Mouse (Mus musculus) gastrocnemius, postnatal 14 days (tissue): Measurements from ENCODE around the gene Gpr152. TPM values are rescaled to one million over a fixed set of nuclear protein-coding genes. Genes with fewer than 3 reads are reported as not detected.

Experiments
- DNase-seq: peaks from one replicate; pipeline ENCODE4 v3.0.0; 2021; ENCODE audit warnings: mixed read lengths
- intact Hi-C: fragments of 180-260 bp; cut with DNase I; formaldehyde crosslinking; loops from one replicate; pipeline ENCODE4 v1.15.1; 2025; ENCODE audit warnings: low total_unique reads
- long read RNA-seq, 2 experiments: library from polyadenylated mRNA; stranded (forward); transcript quantifications; one replicate each; pipeline ENCODE4 v2.0.0; 2021
- total RNA-seq, 2 experiments: library from RNA; stranded (reverse); gene quantifications; 2 replicates each; pipeline ENCODE4 v1.2.3; 2021

The Gpr152 gene
- not detected for total RNA-seq
- long read RNA-seq, experiment 1, result 0 reads
- long read RNA-seq, experiment 2, result 0 reads

- intact Hi-C loops, result no loop called here
- DNase-seq, result no peak
These were observed at the start of gene Gpr152 for GRCm38 (mm10) chr19:4139446-4139845. Gene Gpr152, plus strand, starts transcription at chr19:4139787.

GRCm38 (mm10) chr19:4090446-4090845, 49.1 kb upstream of the Gpr152 start:
- no peak for DNase-seq
- intact Hi-C loops, result no loop called here

GRCm38 (mm10) chr19:4091383-4091782, 48.2 kb upstream of the Gpr152 start:
- intact Hi-C loops, result no loop called here
- no peak for DNase-seq

GRCm38 (mm10) chr19:4092750-4093149, 46.8 kb upstream of the Gpr152 start:
- no peak for DNase-seq
- intact Hi-C loops, result no loop called here

GRCm38 (mm10) chr19:4093772-4094171, 45.8 kb upstream of the Gpr152 start:
- no peak for DNase-seq
- intact Hi-C loops, result no loop called here

- intact Hi-C loops, result no loop called here
- no peak for DNase-seq
These were observed 45.2 kb upstream of the Gpr152 start for GRCm38 (mm10) chr19:4094348-4094747.

- intact Hi-C loops, result no loop called here
These were observed 44.7 kb upstream of the Gpr152 start for GRCm38 (mm10) chr19:4094774-4095303.

GRCm38 (mm10) chr19:4095802-4096201, 43.8 kb upstream of the Gpr152 start:
- no peak for DNase-seq
- intact Hi-C loops, result no loop called here

More at GRCm38 (mm10) chr19:4094774-4095303, 44.7 kb upstream of the Gpr152 start:
- DNase-seq, result no peak

GRCm38 (mm10) chr19:4096642-4097440, 42.7 kb upstream of the Gpr152 start, which contains the start of gene Cdk2ap2:
Gene Cdk2ap2, plus strand, starts transcription at chr19:4097182.
- intact Hi-C loops, result no loop called here
- DNase-seq, result peak; percentile 99

GRCm38 (mm10) chr19:4097441-4097825, 42.2 kb upstream of the Gpr152 start:
- intact Hi-C loops, result no loop called here
- peak; percentile 79 for DNase-seq

- intact Hi-C loops, result no loop called here
- no peak for DNase-seq
These were observed 41.2 kb upstream of the Gpr152 start for GRCm38 (mm10) chr19:4098426-4098825.

- intact Hi-C loops, result no loop called here
- peak; percentile 93 for DNase-seq
These were observed 40.5 kb upstream of the Gpr152 start for GRCm38 (mm10) chr19:4099056-4099455.

- intact Hi-C loops, result no loop called here
- peak; percentile 80 for DNase-seq
These were observed 39.5 kb upstream of the Gpr152 start, which contains the start of gene Pitpnm1 for GRCm38 (mm10) chr19:4099837-4100717. Gene Pitpnm1, plus strand, starts transcription at chr19:4099998.

GRCm38 (mm10) chr19:4100718-4101261, 38.8 kb upstream of the Gpr152 start:
- no peak for DNase-seq
- intact Hi-C loops, result no loop called here

- no peak for DNase-seq
- intact Hi-C loops, result no loop called here
These were observed 38.1 kb upstream of the Gpr152 start for GRCm38 (mm10) chr19:4101466-4101865.

- intact Hi-C loops, result no loop called here
- DNase-seq, result no peak
These were observed 37.5 kb upstream of the Gpr152 start for GRCm38 (mm10) chr19:4102049-4102448.

- intact Hi-C loops, result no loop called here
- no peak for DNase-seq
These were observed 37.0 kb upstream of the Gpr152 start for GRCm38 (mm10) chr19:4102626-4103025.

- no peak for DNase-seq
- intact Hi-C loops, result no loop called here
These were observed 36.3 kb upstream of the Gpr152 start for GRCm38 (mm10) chr19:4103294-4103693.

GRCm38 (mm10) chr19:4103792-4104191, 35.8 kb upstream of the Gpr152 start:
- DNase-seq, result no peak
- intact Hi-C loops, result no loop called here

- intact Hi-C loops, result no loop called here
- DNase-seq, result no peak
These were observed 34.9 kb upstream of the Gpr152 start for GRCm38 (mm10) chr19:4104675-4105194.
